Mouse (Mus musculus) small intestine, adult 2 months (tissue): ENCODE measurements at regions not wholly inside any gene's neighbourhood (a gene's known extent, or its start where the extent isn't known, plus 50 kb on each side); places are given as distances from the start of the nearest gene placed in this dataset.

Experiments used
- CTCF ChIP-seq: fragments of 200-500 bp; IDR thresholded peaks from 2 replicates; pipeline ENCODE4 v1.5.1; 2012; ENCODE audit warnings: low read depth, mild to moderate bottlenecking, control low read depth, inconsistent platforms, low read length, moderate library complexity, mixed read lengths; ENCODE audit not compliant: insufficient replicate concordance, insufficient read length; ENCODE audit errors: extremely low read depth
- POLR2A ChIP-seq: fragments of 200-500 bp; IDR thresholded peaks from 2 replicates; pipeline ENCODE4 v1.6.1; 2012; ENCODE audit warnings: low read depth, mild to moderate bottlenecking, control low read depth, inconsistent platforms, low read length, moderate library complexity

- TF ChIP-seq CTCF, result no peak
- TF ChIP-seq POLR2A, result no peak
Measured at GRCm38 (mm10) chr13:35177305-35177704, 150.4 kb upstream of the Eci2 start.
